ENCODE assay signal across 9 mouse cellular contexts in genomic region chr8:66442778-66443177, GRCm38 (mm10). TPM values are rescaled to one million over a fixed set of nuclear protein-coding genes. Genes with fewer than 3 reads are reported as not detected.
DNase-seq lines count a peak whose midpoint lies in the region; ATAC-seq and TF ChIP-seq lines count a peak whose summit lies in the region.
"Had no signal": no experiment of that assay in that cellular context is flagged by ENCODE, and none has a peak within 500 bp of the region (broad histone marks: within the 10 kb centered on the region; RNA-seq: fewer than 3 reads in every experiment).

No protein-coding gene starts in this region.

- H3K79me2 ChIP-seq in CH12.LX (replicated peaks; ENCODE audit: control insufficient read depth, extremely low read depth, insufficient read depth, poor library complexity, severe bottlenecking) = no peaks in the 10 kb centered on the region

- dilution Hi-C loops in CH12.LX (cut with MboI; ENCODE audit: extremely low pct_ligation_motif_present, extremely low pct_unique_long_range_greater_than_20kb, low sequenced_read_pairs) = no loop called here

- TF ChIP-seq CTCF in CH12.LX (conservative IDR thresholded peaks at IDR 0.05 in 1 of 2, IDR thresholded peaks at IDR 0.05 in 1 of 2; ENCODE audit: low read depth in 2 of 2, low read length in 2 of 2) = peak; percentile 19 to 78; a peak in 2 of 4 replicates
- peak; percentile 72 for TF ChIP-seq CTCF in layer of hippocampus, adult 2 months (conservative IDR thresholded peaks at IDR 0.05)

- H3K27ac ChIP-seq in kidney, embryonic 14.5 days (ENCODE audit: low read depth, low read length) = no peak overlapping the region
- H3K27ac ChIP-seq in kidney, embryonic 15.5 days = no peak overlapping the region
- H3K27ac ChIP-seq in CH12.LX (ENCODE audit: insufficient read depth, low read depth) = no peak overlapping the region
- no peak overlapping the region for H3K27ac ChIP-seq in layer of hippocampus, adult 2 months
- H3K27ac ChIP-seq: embryonic facial prominence, embryonic 15.5 days; limb, embryonic 12.5 days had no signal

- H3K36me3 ChIP-seq in kidney, embryonic 14.5 days (ENCODE audit: control insufficient read depth, insufficient read depth, low read length) = no peaks in the 10 kb centered on the region
- H3K36me3 ChIP-seq in kidney, embryonic 15.5 days = no peaks in the 10 kb centered on the region
- H3K36me3 ChIP-seq in CH12.LX (replicated peaks in 1 of 2; ENCODE audit: control insufficient read depth in 1 of 2, insufficient read depth in 1 of 2, low read length in 1 of 2) = no peaks in the 10 kb centered on the region
- H3K36me3 ChIP-seq: embryonic facial prominence, embryonic 15.5 days; limb, embryonic 12.5 days had no signal

- in situ Hi-C loops in CH12.LX (cut with MboI; ENCODE audit: low pct_ligation_motif_present, low pct_unique_long_range_greater_than_20kb, low sequenced_read_pairs) = loop anchor here (25.0 kb wide), 1 partner anchor 1280 kb away; no protein-coding TSS in a partner anchor

- TF ChIP-seq RAD21 in CH12.LX (IDR thresholded peaks at IDR 0.05; ENCODE audit: low read depth, low read length) = peak; percentile 75

- no peaks in the 10 kb centered on the region for H3K9me3 ChIP-seq in kidney, embryonic 14.5 days (ENCODE audit: control insufficient read depth, low read length)
- H3K9me3 ChIP-seq in kidney, embryonic 15.5 days (replicated peaks) = no peaks in the 10 kb centered on the region
- no peaks in the 10 kb centered on the region for H3K9me3 ChIP-seq in CH12.LX (replicated peaks; ENCODE audit: low read length)
- H3K9me3 ChIP-seq: embryonic facial prominence, embryonic 15.5 days; limb, embryonic 12.5 days had no signal

- peak; percentile 52; the same call in 1 of the 2 replicates for ATAC-seq in kidney, embryonic 14.5 days (ENCODE audit: low FRiP score, low TSS enrichment)
- ATAC-seq in kidney, embryonic 15.5 days (replicated peaks; ENCODE audit: low FRiP score) = no peak

- H3K27me3 ChIP-seq in kidney, embryonic 14.5 days (ENCODE audit: control insufficient read depth, insufficient read depth, low read length) = no peaks in the 10 kb centered on the region
- H3K27me3 ChIP-seq in kidney, embryonic 15.5 days = no peaks in the 10 kb centered on the region
- no peaks in the 10 kb centered on the region for H3K27me3 ChIP-seq in CH12.LX (replicated peaks)
- H3K27me3 ChIP-seq: embryonic facial prominence, embryonic 15.5 days; limb, embryonic 12.5 days had no signal

- no peaks in the 10 kb centered on the region for H3K4me1 ChIP-seq in kidney, embryonic 14.5 days (ENCODE audit: control insufficient read depth, insufficient read depth, low read length)
- no peaks in the 10 kb centered on the region for H3K4me1 ChIP-seq in kidney, embryonic 15.5 days
- H3K4me1 ChIP-seq in CH12.LX (ENCODE audit: control insufficient read depth in 1 of 2, insufficient read depth in 2 of 2) = peaks cover 11 to 31% of the 10 kb centered on the region in 2 experiments
- H3K4me1 ChIP-seq: embryonic facial prominence, embryonic 15.5 days; limb, embryonic 12.5 days had no signal

- no peak for TF ChIP-seq EP300 in CH12.LX (IDR thresholded peaks at IDR 0.05; ENCODE audit: low read length)

- peak; percentile 63 for DNase-seq in CH12.LX (ENCODE audit: extremely low read depth)
- peak; percentile 59 for DNase-seq in NIH3T3 (ENCODE audit: low read depth)
- DNase-seq in layer of hippocampus, adult 2 months (ENCODE audit: low spot score in 2 of 2) = peak; percentile 26 to 38
- peak; percentile 57 for DNase-seq in right cerebral cortex, postnatal 14 days
- DNase-seq in cerebellum, postnatal 36 days = no peak

- no peak overlapping the region for H3K4me2 ChIP-seq in kidney, embryonic 14.5 days (replicated peaks; ENCODE audit: low read depth, low read length)
- no peak overlapping the region for H3K4me2 ChIP-seq in kidney, embryonic 15.5 days
- H3K4me2 ChIP-seq in CH12.LX (ENCODE audit: insufficient read depth, low read depth, poor library complexity, severe bottlenecking) = no peak overlapping the region
- H3K4me2 ChIP-seq: embryonic facial prominence, embryonic 15.5 days; limb, embryonic 12.5 days had no signal

- WGBS in kidney, embryonic 14.5 days = 14% methylated on average over 1 of the region's 1 CpGs
- WGBS in kidney, embryonic 15.5 days = 10% methylated on average over 1 of the region's 1 CpGs

- H3K9ac ChIP-seq in kidney, embryonic 14.5 days (ENCODE audit: low read depth, low read length) = no peak overlapping the region
- H3K9ac ChIP-seq in kidney, embryonic 15.5 days = no peak overlapping the region
- H3K9ac ChIP-seq in CH12.LX (ENCODE audit: insufficient read depth, low read depth) = no peak overlapping the region
- H3K9ac ChIP-seq: embryonic facial prominence, embryonic 15.5 days; limb, embryonic 12.5 days had no signal

- no peak for TF ChIP-seq POLR2A in CH12.LX (IDR thresholded peaks at IDR 0.05; ENCODE audit: low read depth, low read length)

- H3K4me3 ChIP-seq in kidney, embryonic 14.5 days (ENCODE audit: low read length) = no peak overlapping the region
- no peak overlapping the region for H3K4me3 ChIP-seq in kidney, embryonic 15.5 days (replicated peaks)
- H3K4me3 ChIP-seq in CH12.LX (replicated peaks in 1 of 3; ENCODE audit: low read depth in 2 of 3, low read length in 2 of 3, poor library complexity in 1 of 3) = no peak overlapping the region
- H3K4me3 ChIP-seq in layer of hippocampus, adult 2 months = no peak overlapping the region
- H3K4me3 ChIP-seq: embryonic facial prominence, embryonic 15.5 days; limb, embryonic 12.5 days had no signal

TF ChIP-seq in CH12.LX, 34 proteins besides CTCF, POLR2A, EP300 and RAD21:
- TF ChIP-seq POLR2AphosphoS2 (IDR thresholded peaks at IDR 0.05; ENCODE audit: low read depth, low read length) = no peak
- TF ChIP-seq TCF12 (IDR thresholded peaks at IDR 0.05; ENCODE audit: low read depth, low read length) = no peak
- no peak for TF ChIP-seq TBP (conservative IDR thresholded peaks at IDR 0.05; ENCODE audit: low read depth, low read length)
- peak; percentile 70 for TF ChIP-seq SMC3 (IDR thresholded peaks at IDR 0.05; ENCODE audit: low read depth, low read length)
- no peak for TF ChIP-seq MAZ (IDR thresholded peaks at IDR 0.05; ENCODE audit: low read depth, low read length)
- TF ChIP-seq NELFE (IDR thresholded peaks at IDR 0.05; ENCODE audit: low read depth, low read length) = no peak
TF ChIP-seq in CH12.LX: peak in this region for 1.

RNA-seq across cellular contexts. Expression of gene Tma16, which starts 43.6 kb away (rescaled TPM):
- polyA plus RNA-seq in kidney, embryonic 14.5 days (2014; fragmentation: Nextera tagmentation; extraction: Ambion mirVana) = 18.3 and 19.0 TPM in 2 replicates
- polyA plus RNA-seq in kidney, embryonic 15.5 days (2015; fragmentation: Nextera tagmentation; extraction: Ambion mirVana) = 14.6 and 15.9 TPM in 2 replicates
- total RNA-seq in CH12.LX (2012; rRNA removed) (13.7 and 19.9 TPM in 2 replicates), CH12.LX (2014; rRNA removed) (36.0 and 43.5 TPM in 2 replicates)
- polyA plus RNA-seq in CH12.LX (2012; ENCODE audit: insufficient read length, low read depth) = 36.5 TPM in 2 replicates
- total RNA-seq in layer of hippocampus, adult 2 months (2021) = 10 to 100 TPM; 10.9 to 11.4 TPM

Comparison
In these comparisons a context has a peak if more than half of its experiments do, and no peak if none do; other contexts are left out.
1. DNase-seq: peak in CH12.LX (single experiment), NIH3T3 (single experiment), layer of hippocampus, adult 2 months (2 of 2) and right cerebral cortex, postnatal 14 days (single experiment); none in cerebellum, postnatal 36 days (0 of 2).